Mouse (Mus musculus) limb, embryonic 10.5 days (tissue): ENCODE results near the gene Bpifc. TPM values are rescaled to one million over a fixed set of nuclear protein-coding genes. Genes with fewer than 3 reads are reported as not detected.
A peak's percentile ranks its signal among the peaks of the same experiment; 100 is the strongest.

Experiments used
- DNase-seq: peaks from one replicate; pipeline ENCODE4 v3.0.0-alpha.2; 2017; ENCODE audit warnings: low spot score
- H3K27ac ChIP-seq: fragments of 300-500 bp; sonication (generic); 2 replicates; pipeline ENCODE4 v1.5.1; 2016; ENCODE audit warnings: mild to moderate bottlenecking
- H3K27me3 ChIP-seq: fragments of 300-500 bp; sonication (generic); 2 replicates; pipeline ENCODE4 v1.6.1; 2016; ENCODE audit warnings: low read depth, mild to moderate bottlenecking; ENCODE audit not compliant: poor library complexity, severe bottlenecking
- H3K36me3 ChIP-seq: fragments of 300-500 bp; sonication (generic); 2 replicates; pipeline ENCODE4 v1.6.1; 2016; ENCODE audit warnings: mild to moderate bottlenecking, moderate library complexity
- H3K4me1 ChIP-seq: fragments of 300-500 bp; sonication (generic); 2 replicates; pipeline ENCODE4 v1.6.1; 2016
- H3K4me3 ChIP-seq: fragments of 300-500 bp; sonication (generic); 2 replicates; pipeline ENCODE4 v1.5.1; 2016; ENCODE audit warnings: mild to moderate bottlenecking, moderate library complexity
- H3K9me3 ChIP-seq: fragments of 300-500 bp; sonication (generic); replicated peaks from 2 replicates; pipeline ENCODE4 v1.6.1; 2016; ENCODE audit warnings: mild to moderate bottlenecking
- WGBS: fragments of 180-500 bp; shearing (Covaris S2); methylation state at CpG from one replicate; pipeline ENCODE4 v1.1.7; 2016; 5-methylcytosine and 5-hydroxymethylcytosine counted together
- polyA plus RNA-seq: library from polyadenylated mRNA; unstranded; fragments of >200 nt; fragmentation: Nextera tagmentation; extraction: Ambion mirVana; gene quantifications from 2 replicates; pipeline ENCODE4 v1.2.1, GENCODE M21; 2016

Gene Bpifc
- polyA plus RNA-seq, 1 experiment from 2014 or later, result not detected

- WGBS, result 95% methylated on average over 4 of the region's 4 CpGs
- H3K4me1 ChIP-seq, result no peaks in the 10 kb centered on the region
- DNase-seq, result no peak
These were observed 11.2 kb downstream of the Bpifc start for GRCm38 (mm10) chr10:86000447-86000846.

GRCm38 (mm10) chr10:85994543-85995104 is 17.1 kb downstream of the Bpifc start:
- Histone ChIP-seq H3K27ac (no peak overlapping the region), H3K9me3 (no peaks in the 10 kb centered on the region), H3K4me1 (no peaks in the 10 kb centered on the region), H3K36me3 (no peaks in the 10 kb centered on the region), H3K27me3 (no peaks in the 10 kb centered on the region), H3K4me3 (no peak overlapping the region)
- 78% methylated on average over 5 of the region's 5 CpGs for WGBS
- DNase-seq, result no peak

More at GRCm38 (mm10) chr10:86000447-86000846, 11.2 kb downstream of the Bpifc start:
- no peaks in the 10 kb centered on the region for H3K36me3 ChIP-seq
- H3K27ac ChIP-seq, result no peak overlapping the region
- no peaks in the 10 kb centered on the region for H3K27me3 ChIP-seq
- no peaks in the 10 kb centered on the region for H3K9me3 ChIP-seq
- H3K4me3 ChIP-seq, result no peak overlapping the region

GRCm38 (mm10) chr10:85993836-85994235 is 17.9 kb downstream of the Bpifc start:
- no peaks in the 10 kb centered on the region for H3K9me3 ChIP-seq
- DNase-seq, result no peak
- H3K27ac ChIP-seq, result no peak overlapping the region
- H3K36me3 ChIP-seq, result no peaks in the 10 kb centered on the region
- no peaks in the 10 kb centered on the region for H3K4me1 ChIP-seq
- no peak overlapping the region for H3K4me3 ChIP-seq
- 87% methylated on average over 9 of the region's 9 CpGs for WGBS
- H3K27me3 ChIP-seq, result no peaks in the 10 kb centered on the region

GRCm38 (mm10) chr10:85992412-85992811 is 19.3 kb downstream of the Bpifc start:
- no peaks in the 10 kb centered on the region for H3K36me3 ChIP-seq
- WGBS, result 86% methylated on average over 4 of the region's 4 CpGs
- no peak for DNase-seq
- H3K4me1 ChIP-seq, result no peaks in the 10 kb centered on the region
- no peaks in the 10 kb centered on the region for H3K9me3 ChIP-seq
- H3K27me3 ChIP-seq, result no peaks in the 10 kb centered on the region
- no peak overlapping the region for H3K27ac ChIP-seq
- no peak overlapping the region for H3K4me3 ChIP-seq

- Histone ChIP-seq H3K4me1 (no peaks in the 10 kb centered on the region), H3K36me3 (no peaks in the 10 kb centered on the region), H3K4me3 (no peak overlapping the region), H3K27ac (no peak overlapping the region), H3K9me3 (no peaks in the 10 kb centered on the region), H3K27me3 (no peaks in the 10 kb centered on the region)
- no peak for DNase-seq
- WGBS, result 80% methylated on average over 6 of the region's 6 CpGs
These were observed 22.1 kb downstream of the Bpifc start for GRCm38 (mm10) chr10:85989412-85990115.

GRCm38 (mm10) chr10:85972915-85973314 is 38.8 kb downstream of the Bpifc start:
- no peak for DNase-seq
- H3K4me1 ChIP-seq, result 0 out of 2 replicates have a peak, but pooled peaks cover 2% of the 10 kb centered on the region
- no peaks in the 10 kb centered on the region for H3K27me3 ChIP-seq
- 92% methylated on average over 4 of the region's 4 CpGs for WGBS
- no peak overlapping the region for H3K27ac ChIP-seq
- H3K4me3 ChIP-seq, result no peak overlapping the region
- no peaks in the 10 kb centered on the region for H3K9me3 ChIP-seq
- no peaks in the 10 kb centered on the region for H3K36me3 ChIP-seq

GRCm38 (mm10) chr10:85971826-85972225 is 39.9 kb downstream of the Bpifc start:
- DNase-seq, result no peak
- Histone ChIP-seq H3K27ac (no peak overlapping the region), H3K9me3 (no peaks in the 10 kb centered on the region), H3K4me1 (0 out of 2 replicates have a peak, but pooled peaks cover 2% of the 10 kb centered on the region), H3K4me3 (no peak overlapping the region), H3K27me3 (no peaks in the 10 kb centered on the region), H3K36me3 (no peaks in the 10 kb centered on the region)
- WGBS, result 91% methylated on average over 9 of the region's 9 CpGs

- Histone ChIP-seq H3K9me3 (no peaks in the 10 kb centered on the region), H3K4me3 (no peak overlapping the region), H3K36me3 (no peaks in the 10 kb centered on the region), H3K27ac (no peak overlapping the region), H3K4me1 (0 out of 2 replicates have a peak, but pooled peaks cover 2% of the 10 kb centered on the region), H3K27me3 (0 out of 2 replicates have a peak, but pooled peaks cover 8% of the 10 kb centered on the region)
- no peak for DNase-seq
- WGBS, result 41% methylated on average over 8 of the region's 8 CpGs
These were observed 41.6 kb downstream of the Bpifc start for GRCm38 (mm10) chr10:85969894-85970620.

- DNase-seq, result no peak
- H3K4me1 ChIP-seq, result 0 out of 2 replicates have a peak, but pooled peaks cover 2% of the 10 kb centered on the region
- WGBS, result 48% methylated on average over 2 of the region's 2 CpGs
These were observed 43.0 kb downstream of the Bpifc start for GRCm38 (mm10) chr10:85968731-85969130.

GRCm38 (mm10) chr10:85968157-85968634 is 43.5 kb downstream of the Bpifc start:
- Histone ChIP-seq H3K4me1 (0 out of 2 replicates have a peak, but pooled peaks cover 2% of the 10 kb centered on the region), H3K9me3 (no peaks in the 10 kb centered on the region), H3K36me3 (no peaks in the 10 kb centered on the region), H3K4me3 (no peak overlapping the region), H3K27ac (no peak overlapping the region), H3K27me3 (0 out of 2 replicates have a peak, but pooled peaks cover 8% of the 10 kb centered on the region)
- peak; percentile 91 for DNase-seq
- WGBS, result 14% methylated on average over 7 of the region's 7 CpGs

More at GRCm38 (mm10) chr10:85968731-85969130, 43.0 kb downstream of the Bpifc start:
- H3K27me3 ChIP-seq, result 0 out of 2 replicates have a peak, but pooled peaks cover 8% of the 10 kb centered on the region
- H3K9me3 ChIP-seq, result no peaks in the 10 kb centered on the region
- no peaks in the 10 kb centered on the region for H3K36me3 ChIP-seq
- H3K27ac ChIP-seq, result no peak overlapping the region
- H3K4me3 ChIP-seq, result no peak overlapping the region

- H3K36me3 ChIP-seq, result no peaks in the 10 kb centered on the region
- WGBS, result 67% methylated on average over 17 of the region's 17 CpGs
- DNase-seq, result no peak
These were observed 44.1 kb downstream of the Bpifc start for GRCm38 (mm10) chr10:85967411-85968156.

GRCm38 (mm10) chr10:85966476-85966875 is 45.2 kb downstream of the Bpifc start:
- 61% methylated on average over 2 of the region's 2 CpGs for WGBS
- Histone ChIP-seq H3K9me3 (no peaks in the 10 kb centered on the region), H3K36me3 (no peaks in the 10 kb centered on the region), H3K4me3 (no peak overlapping the region), H3K27ac (no peak overlapping the region), H3K27me3 (0 out of 2 replicates have a peak, but pooled peaks cover 8% of the 10 kb centered on the region), H3K4me1 (0 out of 2 replicates have a peak, but pooled peaks cover 2% of the 10 kb centered on the region)
- no peak for DNase-seq

More at GRCm38 (mm10) chr10:85967411-85968156, 44.1 kb downstream of the Bpifc start:
- Histone ChIP-seq H3K27ac (no peak overlapping the region), H3K27me3 (0 out of 2 replicates have a peak, but pooled peaks cover 8% of the 10 kb centered on the region), H3K4me1 (0 out of 2 replicates have a peak, but pooled peaks cover 2% of the 10 kb centered on the region), H3K4me3 (no peak overlapping the region), H3K9me3 (no peaks in the 10 kb centered on the region)
